Mouse (Mus musculus) megakaryocyte, embryonic 14.5 days (primary cell): ENCODE data around the gene Anxa8. TPM values are rescaled to one million over a fixed set of nuclear protein-coding genes. Genes with fewer than 3 reads are reported as not detected.

Source experiments
- H3K27me3 ChIP-seq: replicated peaks from 2 replicates; pipeline ENCODE3; 2012; ENCODE audit warnings: inconsistent platforms
- H3K36me3 ChIP-seq: replicated peaks from 2 replicates; pipeline ENCODE3; 2012; ENCODE audit warnings: low read length, inconsistent platforms, mixed read lengths
- H3K4me1 ChIP-seq: 2 replicates; pipeline ENCODE4 v1.6.1; 2012; ENCODE audit warnings: inconsistent platforms
- H3K4me3 ChIP-seq: replicated peaks from 2 replicates; pipeline ENCODE3; 2012; ENCODE audit warnings: moderate library complexity, mild to moderate bottlenecking, inconsistent platforms
- H3K9me3 ChIP-seq: 2 replicates; pipeline ENCODE4 v1.6.1; 2012; ENCODE audit warnings: inconsistent platforms
- FLI1 ChIP-seq: IDR thresholded peaks from 2 replicates; pipeline ENCODE4 v1.6.1; 2012; ENCODE audit warnings: low read length, inconsistent platforms, mixed read lengths
- GATA1 ChIP-seq: IDR thresholded peaks from 3 replicates; pipeline ENCODE4 v1.6.1; 2012; ENCODE audit warnings: mixed read lengths, low read length, inconsistent platforms, borderline replicate concordance
- polyA plus RNA-seq: library from polyadenylated mRNA; stranded (reverse); fragments of >175 nt; gene quantifications from 2 replicates; pipeline ENCODE4 v1.2.3, GENCODE M21; 2012; ENCODE audit warnings: low replicate concordance; ENCODE audit not compliant: insufficient read depth

Anxa8 gene
- polyA plus RNA-seq = not detected in 2 replicates

GRCm38 (mm10) chr14:34085731-34086130 lies at the start of gene Anxa8:
Anxa8 (plus strand) TSS chr14:34085981.
- H3K27me3 ChIP-seq = peaks cover 4% of the 10 kb centered on the region
- H3K36me3 ChIP-seq = no peaks in the 10 kb centered on the region
- no peaks in the 10 kb centered on the region for H3K9me3 ChIP-seq
- H3K4me3 ChIP-seq = no peak within 1 kb of the TSS
- no peaks in the 10 kb centered on the region for H3K4me1 ChIP-seq
- TF ChIP-seq FLI1 = no peak
- no peak for TF ChIP-seq GATA1

- H3K36me3 ChIP-seq = no peaks in the 10 kb centered on the region
- TF ChIP-seq GATA1 = no peak
- H3K4me3 ChIP-seq = no peak overlapping the region
- no peaks in the 10 kb centered on the region for H3K4me1 ChIP-seq
- H3K9me3 ChIP-seq = no peaks in the 10 kb centered on the region; the same call in 1 of the 2 replicates
- no peaks in the 10 kb centered on the region for H3K27me3 ChIP-seq
Measured at GRCm38 (mm10) chr14:34041241-34041640, 44.5 kb upstream of the Anxa8 start.

GRCm38 (mm10) chr14:34043341-34043740 lies 42.4 kb upstream of the Anxa8 start:
- Histone ChIP-seq H3K27me3 (no peaks in the 10 kb centered on the region), H3K4me3 (no peak overlapping the region), H3K4me1 (no peaks in the 10 kb centered on the region), H3K36me3 (no peaks in the 10 kb centered on the region), H3K9me3 (no peaks in the 10 kb centered on the region; the same call in 1 of the 2 replicates)
- no peak for TF ChIP-seq GATA1
- TF ChIP-seq FLI1 = no peak

- peaks cover 8% of the 10 kb centered on the region; the same call in 1 of the 2 replicates for H3K9me3 ChIP-seq
- H3K27me3 ChIP-seq = no peaks in the 10 kb centered on the region
- H3K4me1 ChIP-seq = no peaks in the 10 kb centered on the region
- no peak overlapping the region for H3K4me3 ChIP-seq
- no peaks in the 10 kb centered on the region for H3K36me3 ChIP-seq
- no peak for TF ChIP-seq FLI1
- TF ChIP-seq GATA1 = no peak
Measured at GRCm38 (mm10) chr14:34050101-34050779, 35.5 kb upstream of the Anxa8 start.

GRCm38 (mm10) chr14:34052516-34052915 lies 33.3 kb upstream of the Anxa8 start, which contains the start of gene Antxrl:
Antxrl (plus strand) TSS chr14:34052707.
- no peaks in the 10 kb centered on the region for H3K4me1 ChIP-seq
- no peaks in the 10 kb centered on the region for H3K27me3 ChIP-seq
- TF ChIP-seq GATA1 (no peak), FLI1 (no peak)
- peaks cover 12% of the 10 kb centered on the region; the same call in 1 of the 2 replicates for H3K9me3 ChIP-seq
- no peak within 1 kb of the TSS for H3K4me3 ChIP-seq
- no peaks in the 10 kb centered on the region for H3K36me3 ChIP-seq

GRCm38 (mm10) chr14:34071665-34072064 lies 14.1 kb upstream of the Anxa8 start:
- Histone ChIP-seq H3K4me3 (no peak overlapping the region), H3K9me3 (no peaks in the 10 kb centered on the region), H3K36me3 (no peaks in the 10 kb centered on the region), H3K4me1 (no peaks in the 10 kb centered on the region), H3K27me3 (peaks cover 2% of the 10 kb centered on the region)
- TF ChIP-seq FLI1 (no peak), GATA1 (no peak)

- Histone ChIP-seq H3K27me3 (peaks cover 7% of the 10 kb centered on the region), H3K36me3 (no peaks in the 10 kb centered on the region), H3K4me3 (no peak overlapping the region), H3K4me1 (no peaks in the 10 kb centered on the region), H3K9me3 (no peaks in the 10 kb centered on the region)
- no peak for TF ChIP-seq FLI1
- no peak for TF ChIP-seq GATA1
Measured at GRCm38 (mm10) chr14:34075346-34075745, 10.4 kb upstream of the Anxa8 start.

GRCm38 (mm10) chr14:34077222-34077621 lies 8.6 kb upstream of the Anxa8 start:
- no peaks in the 10 kb centered on the region for H3K4me1 ChIP-seq
- no peak for TF ChIP-seq FLI1
- no peak for TF ChIP-seq GATA1

GRCm38 (mm10) chr14:34078293-34078692 lies 7.5 kb upstream of the Anxa8 start:
- no peaks in the 10 kb centered on the region for H3K4me1 ChIP-seq
- peaks cover 8% of the 10 kb centered on the region for H3K27me3 ChIP-seq
- no peak for TF ChIP-seq GATA1
- no peak for TF ChIP-seq FLI1
- no peak overlapping the region for H3K4me3 ChIP-seq
- H3K36me3 ChIP-seq = no peaks in the 10 kb centered on the region
- H3K9me3 ChIP-seq = no peaks in the 10 kb centered on the region

More at GRCm38 (mm10) chr14:34077222-34077621, 8.6 kb upstream of the Anxa8 start:
- Histone ChIP-seq H3K36me3 (no peaks in the 10 kb centered on the region), H3K27me3 (peaks cover 5% of the 10 kb centered on the region), H3K4me3 (no peak overlapping the region), H3K9me3 (no peaks in the 10 kb centered on the region)

- Histone ChIP-seq H3K27me3 (peaks cover 9% of the 10 kb centered on the region), H3K9me3 (no peaks in the 10 kb centered on the region), H3K4me3 (no peak overlapping the region), H3K4me1 (no peaks in the 10 kb centered on the region), H3K36me3 (no peaks in the 10 kb centered on the region)
- TF ChIP-seq GATA1 (no peak), FLI1 (no peak)
Measured at GRCm38 (mm10) chr14:34080321-34080997, 5.3 kb upstream of the Anxa8 start.
